Mouse (Mus musculus) kidney, embryonic 16.5 days (tissue): ENCODE measurements around the gene Sec23a. TPM values are rescaled to one million over a fixed set of nuclear protein-coding genes. Genes with fewer than 3 reads are reported as not detected.
"Not testable (repeated sequence)": the region's sequence is repeated elsewhere in the genome, so short reads cannot be mapped to it uniquely, and the experiment has no call there.

Experiments used
- ATAC-seq: fragments of 200-750 bp; cut with Nextera tagmentation; 2 replicates; pipeline ENCODE4 v1.8.0; 2017; ENCODE audit warnings: moderate TSS enrichment; ENCODE audit not compliant: low FRiP score, low TSS enrichment
- H3K27ac ChIP-seq: fragments of 300-500 bp; sonication (generic); 2 replicates; pipeline ENCODE4 v1.5.1; 2014; ENCODE audit warnings: low read length
- H3K27me3 ChIP-seq: fragments of 300-500 bp; sonication (generic); 2 replicates; pipeline ENCODE4 v1.6.1; 2014; ENCODE audit warnings: low read length, control low read depth, mixed read lengths; ENCODE audit not compliant: insufficient read depth
- H3K36me3 ChIP-seq: fragments of 300-500 bp; sonication (generic); 2 replicates; pipeline ENCODE4 v1.6.1; 2014; ENCODE audit warnings: low read length, control low read depth, mixed read lengths; ENCODE audit not compliant: insufficient read depth
- H3K4me1 ChIP-seq: fragments of 300-500 bp; sonication (generic); 2 replicates; pipeline ENCODE4 v1.6.1; 2014; ENCODE audit warnings: low read length, control low read depth, mixed read lengths; ENCODE audit not compliant: insufficient read depth
- H3K4me2 ChIP-seq: fragments of 300-500 bp; sonication (generic); replicated peaks from 2 replicates; pipeline ENCODE4 v1.6.1; 2014; ENCODE audit warnings: low read depth, low read length
- H3K4me3 ChIP-seq: fragments of 300-500 bp; sonication (generic); 2 replicates; pipeline ENCODE4 v1.5.1; 2014; ENCODE audit warnings: mild to moderate bottlenecking, low read length
- H3K9ac ChIP-seq: fragments of 300-500 bp; sonication (generic); replicated peaks from 2 replicates; pipeline ENCODE4 v1.6.1; 2014; ENCODE audit warnings: low read length
- H3K9me3 ChIP-seq: fragments of 300-500 bp; sonication (generic); 2 replicates; pipeline ENCODE4 v1.6.1; 2016; ENCODE audit warnings: low read length, control low read depth
- WGBS: fragments of 180-500 bp; shearing (Covaris S2); extraction: QIAGEN DNeasy Blood & Tissue Kit; methylation state at CpG from one replicate; pipeline ENCODE4 v1.1.7; 2014; 5-methylcytosine and 5-hydroxymethylcytosine counted together
- polyA plus RNA-seq: library from polyadenylated mRNA; unstranded; fragments of >200 nt; fragmentation: Nextera tagmentation; extraction: Ambion mirVana; gene quantifications from 2 replicates; pipeline ENCODE4 v1.2.1, GENCODE M21; 2015

Gene Sec23a
- polyA plus RNA-seq, 1 experiment from 2014 or later = 78.7 TPM

DNA sequence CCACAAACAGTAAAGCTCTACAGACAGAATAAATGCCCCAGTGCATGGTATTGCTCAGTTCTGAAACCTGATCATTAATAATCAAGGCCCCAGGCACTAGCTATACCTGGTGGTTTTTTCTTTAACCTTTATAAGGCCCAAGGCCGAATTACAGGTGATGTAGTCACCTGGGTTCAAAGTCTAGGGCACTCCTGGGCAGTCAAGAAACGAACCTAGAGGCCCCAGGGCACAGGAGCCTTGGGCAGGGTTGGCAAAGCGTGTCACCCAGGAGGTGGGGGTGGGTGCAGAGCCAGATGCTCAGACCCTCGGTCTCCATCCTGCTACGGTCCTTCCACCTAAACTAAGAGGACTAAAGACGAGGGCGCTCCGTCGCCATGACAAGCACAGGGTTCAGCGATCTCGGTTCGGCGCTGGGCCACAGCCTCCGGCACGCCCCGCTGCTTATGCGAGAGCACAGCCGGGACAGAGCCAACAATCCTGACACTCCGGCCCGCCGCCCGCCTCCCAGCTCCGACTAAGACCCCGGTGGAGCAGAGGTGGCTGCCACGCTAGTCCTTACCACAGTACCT is 458 bp downstream of the Sec23a start:
- under 1% methylated on average over 25 of the region's 25 CpGs for WGBS
- no peak for ATAC-seq
- Histone ChIP-seq H3K4me2 (peak overlapping the region; percentile 77), H3K27me3 (no peaks in the 10 kb centered on the region), H3K36me3 (peaks cover 5% of the 10 kb centered on the region), H3K27ac (peak overlapping the region; percentile 90), H3K9ac (peak overlapping the region; percentile 85), H3K4me3 (peak overlapping the region; percentile 76), H3K4me1 (peaks cover 33% of the 10 kb centered on the region), H3K9me3 (no peaks in the 10 kb centered on the region)

DNA sequence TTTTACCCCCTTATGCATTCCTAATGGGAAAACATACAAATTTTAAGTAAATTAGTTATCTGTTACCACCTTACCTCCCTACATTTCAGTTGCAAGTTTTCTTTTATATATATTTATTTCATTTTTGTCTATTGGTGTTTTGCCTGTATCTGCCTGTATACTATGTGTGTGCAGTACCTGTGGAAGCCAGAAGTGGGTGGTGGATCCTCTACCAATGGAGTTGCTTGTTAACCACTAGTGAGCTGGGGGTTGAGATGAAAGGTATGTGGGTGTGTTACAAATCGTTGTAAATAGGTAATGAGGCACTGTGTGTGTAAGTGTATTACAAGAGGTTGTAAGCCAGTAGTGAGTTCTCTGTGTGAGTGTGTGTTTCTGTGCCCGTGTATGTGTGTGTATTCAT is 1.3 kb downstream of the Sec23a start:
- no peaks in the 10 kb centered on the region for H3K9me3 ChIP-seq
- no peak for ATAC-seq
- no peak overlapping the region for H3K27ac ChIP-seq
- H3K9ac ChIP-seq = no peak overlapping the region
- no peaks in the 10 kb centered on the region for H3K27me3 ChIP-seq
- H3K4me1 ChIP-seq = peaks cover 33% of the 10 kb centered on the region
- 58% methylated on average over 2 of the region's 2 CpGs for WGBS
- H3K4me3 ChIP-seq = peak overlapping the region; percentile 76
- H3K36me3 ChIP-seq = peaks cover 11% of the 10 kb centered on the region
- H3K4me2 ChIP-seq = peak overlapping the region; percentile 77

DNA sequence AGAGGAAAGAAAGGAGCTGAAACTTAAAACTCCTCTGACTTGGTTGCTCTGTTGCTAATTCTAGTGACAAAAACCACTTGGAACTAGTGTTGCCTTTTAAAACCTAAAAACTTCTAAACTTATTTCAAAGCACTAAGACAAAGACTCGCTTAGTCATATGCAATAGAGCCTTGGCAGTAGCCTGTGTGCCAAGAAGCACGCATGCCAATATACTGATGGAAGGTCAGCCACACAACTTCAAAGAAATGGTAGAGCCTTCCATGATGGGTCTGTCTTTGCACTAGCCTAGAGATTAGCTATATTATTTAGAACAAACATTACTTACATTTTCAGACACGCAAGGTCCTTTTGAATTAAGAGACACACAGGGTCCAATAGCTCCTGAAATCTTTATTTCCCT is 26.1 kb downstream of the Sec23a start:
- no peak for ATAC-seq
- WGBS = 98% methylated on average over 3 of the region's 3 CpGs
- no peaks in the 10 kb centered on the region for H3K27me3 ChIP-seq
- no peak overlapping the region for H3K4me2 ChIP-seq
- H3K9me3 ChIP-seq = no peaks in the 10 kb centered on the region
- H3K4me3 ChIP-seq = no peak overlapping the region
- H3K4me1 ChIP-seq = no peaks in the 10 kb centered on the region
- H3K36me3 ChIP-seq = peaks cover 64% of the 10 kb centered on the region
- H3K9ac ChIP-seq = no peak overlapping the region
- no peak overlapping the region for H3K27ac ChIP-seq

DNA sequence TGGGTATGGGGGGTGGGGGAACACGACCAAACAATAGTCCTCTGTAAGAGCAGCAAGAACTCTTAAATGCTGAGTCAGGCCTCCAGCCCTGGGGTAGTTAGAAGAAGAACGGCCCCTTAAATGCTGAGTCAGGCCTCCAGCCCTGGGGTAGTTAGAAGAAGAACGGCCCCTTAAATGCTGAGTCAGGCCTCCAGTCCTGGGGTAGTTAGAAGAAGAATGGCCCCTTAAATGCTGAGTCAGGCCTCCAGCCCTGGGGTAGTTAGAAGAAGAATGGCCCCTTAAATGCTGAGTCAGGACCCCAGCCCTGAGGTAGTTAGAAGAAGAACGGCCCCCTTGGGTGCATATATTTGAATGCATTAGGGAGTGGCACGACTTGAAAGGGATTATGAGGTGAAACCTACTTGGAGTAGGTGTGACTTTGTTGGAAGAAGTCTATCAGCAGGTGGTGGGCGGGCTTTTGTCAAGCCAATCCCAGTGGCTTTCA is 30.6 kb downstream of the Sec23a start:
- not testable (repeated sequence) for H3K4me3 ChIP-seq, H3K4me1 ChIP-seq, H3K9me3 ChIP-seq, H3K9ac ChIP-seq, H3K27me3 ChIP-seq, H3K4me2 ChIP-seq, H3K27ac ChIP-seq, ATAC-seq
- 75% methylated on average over 6 of the region's 6 CpGs for WGBS
- peaks cover 65% of the 10 kb centered on the region for H3K36me3 ChIP-seq

DNA sequence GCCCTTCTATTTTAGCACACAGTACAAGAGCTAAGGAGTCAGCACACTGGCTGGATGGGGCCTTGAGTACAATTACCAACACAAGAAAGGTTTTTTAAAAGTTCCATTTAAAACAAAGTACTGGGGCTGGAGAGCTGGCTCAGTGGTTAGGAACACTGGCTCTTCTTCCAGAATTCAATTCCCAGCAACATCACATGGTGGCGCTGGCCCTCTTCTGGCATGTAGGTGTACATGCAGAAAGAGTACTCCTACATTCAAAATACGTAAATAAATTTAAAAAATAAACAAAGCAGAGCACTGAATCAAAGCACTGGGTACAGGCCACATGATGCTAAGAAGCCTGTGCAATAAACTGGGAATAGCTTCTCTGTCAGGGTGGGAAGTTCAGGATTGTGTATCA is 34.9 kb downstream of the Sec23a start:
- Histone ChIP-seq H3K4me2 (no peak overlapping the region), H3K4me3 (no peak overlapping the region), H3K27me3 (no peaks in the 10 kb centered on the region), H3K36me3 (peaks cover 56% of the 10 kb centered on the region), H3K4me1 (no peaks in the 10 kb centered on the region), H3K27ac (no peak overlapping the region), H3K9ac (no peak overlapping the region), H3K9me3 (no peaks in the 10 kb centered on the region)
- no peak for ATAC-seq
- 84% methylated on average over 2 of the region's 2 CpGs for WGBS

DNA sequence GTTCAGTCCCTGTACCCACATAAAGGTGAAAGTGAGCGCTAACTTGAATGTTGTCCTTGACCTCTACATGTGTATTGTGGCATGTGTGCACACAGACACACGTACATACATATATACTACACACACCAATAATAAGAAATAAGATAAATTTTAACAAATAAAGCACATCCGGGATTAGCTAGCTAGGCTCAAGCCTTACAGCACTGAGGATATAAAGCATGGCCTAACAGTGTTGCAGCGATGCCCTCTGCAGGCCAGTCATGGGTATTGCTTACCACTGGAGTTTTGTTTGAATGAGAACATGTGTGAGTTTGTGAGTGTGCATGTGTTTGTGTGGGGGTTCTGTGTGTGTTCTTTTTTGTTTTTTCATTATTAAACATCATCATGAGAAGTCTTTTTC is 47.2 kb downstream of the Sec23a start:
- Histone ChIP-seq H3K4me3 (no peak overlapping the region), H3K36me3 (peaks cover 53% of the 10 kb centered on the region), H3K27me3 (no peaks in the 10 kb centered on the region), H3K9ac (no peak overlapping the region), H3K27ac (no peak overlapping the region), H3K4me2 (no peak overlapping the region), H3K9me3 (no peaks in the 10 kb centered on the region), H3K4me1 (no peaks in the 10 kb centered on the region)
- 70% methylated on average over 4 of the region's 4 CpGs for WGBS
- ATAC-seq = peak; percentile 42; the same call in 1 of the 2 replicates

DNA sequence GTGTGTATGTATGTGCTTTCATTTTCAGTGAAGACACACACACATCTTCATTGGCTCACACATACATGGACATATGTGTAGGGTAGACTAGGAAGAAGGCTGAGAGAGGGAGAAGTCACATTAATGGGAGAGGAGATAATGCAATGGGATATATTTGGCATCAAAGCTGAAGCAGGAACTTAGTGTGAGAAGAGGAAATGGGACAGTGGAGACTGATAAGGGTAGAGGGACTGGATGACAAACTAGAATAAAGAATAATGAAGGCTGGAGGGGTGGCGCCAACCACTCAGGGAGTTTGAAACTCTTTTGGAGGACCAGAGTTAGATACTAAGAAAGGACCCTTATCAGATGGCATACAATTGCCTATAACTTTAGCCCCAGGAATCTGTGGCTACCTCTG is 51.0 kb downstream of the Sec23a start:
- Histone ChIP-seq H3K27me3 (no peaks in the 10 kb centered on the region), H3K9me3 (no peaks in the 10 kb centered on the region), H3K4me1 (no peaks in the 10 kb centered on the region), H3K4me2 (no peak overlapping the region), H3K27ac (no peak overlapping the region), H3K36me3 (peaks cover 37% of the 10 kb centered on the region), H3K4me3 (no peak overlapping the region), H3K9ac (no peak overlapping the region)
- WGBS = 100% methylated on average over 1 of the region's 1 CpGs
- no peak for ATAC-seq

DNA sequence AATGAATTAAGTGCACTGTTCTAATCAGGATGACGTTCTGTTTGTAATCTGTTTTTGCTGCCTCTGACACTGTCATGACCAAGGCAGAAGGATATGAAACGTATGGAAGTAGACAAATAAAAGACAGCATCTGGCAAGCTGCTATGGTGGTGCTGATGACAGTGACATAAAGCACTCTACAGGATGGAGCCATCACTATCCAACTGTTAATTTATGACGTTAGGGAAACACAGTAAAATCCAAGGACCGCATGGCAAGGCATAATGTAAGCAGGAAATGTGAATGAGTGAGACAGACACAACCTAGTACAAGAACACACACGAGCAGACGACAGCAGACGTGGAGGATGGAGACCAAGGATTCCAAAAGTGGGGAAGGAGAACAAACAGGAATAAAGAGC is 55.2 kb downstream of the Sec23a start:
- 46% methylated on average over 7 of the region's 7 CpGs for WGBS
- Histone ChIP-seq H3K4me3 (no peak overlapping the region), H3K4me2 (no peak overlapping the region), H3K9me3 (no peaks in the 10 kb centered on the region), H3K36me3 (peaks cover 14% of the 10 kb centered on the region), H3K27ac (no peak overlapping the region), H3K27me3 (no peaks in the 10 kb centered on the region), H3K9ac (no peak overlapping the region), H3K4me1 (no peaks in the 10 kb centered on the region)
- peak; percentile 63 for ATAC-seq

DNA sequence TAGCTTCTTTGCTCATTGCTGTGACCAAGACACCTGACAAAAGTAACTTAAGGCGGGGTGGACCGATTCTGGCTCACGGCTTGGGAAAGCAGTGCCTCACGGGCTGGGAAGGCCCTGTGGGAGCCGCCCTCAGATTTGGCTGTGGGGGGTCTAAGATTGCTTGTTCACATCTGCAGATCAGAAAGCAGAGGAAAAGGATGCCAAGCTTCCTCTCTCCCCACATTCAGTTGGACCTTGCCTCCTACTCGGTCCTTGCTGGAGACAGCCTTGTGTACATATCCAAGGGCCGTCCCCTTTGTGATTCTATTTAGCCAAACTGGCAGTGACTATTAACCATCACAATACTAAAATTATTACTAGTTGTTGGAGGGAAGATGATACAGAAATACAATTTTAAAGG is 55.7 kb downstream of the Sec23a start:
- Histone ChIP-seq H3K27ac (no peak overlapping the region), H3K27me3 (no peaks in the 10 kb centered on the region), H3K36me3 (peaks cover 14% of the 10 kb centered on the region), H3K9ac (no peak overlapping the region), H3K4me2 (no peak overlapping the region), H3K9me3 (no peaks in the 10 kb centered on the region), H3K4me3 (no peak overlapping the region), H3K4me1 (no peaks in the 10 kb centered on the region)
- WGBS = 72% methylated on average over 7 of the region's 7 CpGs
- no peak for ATAC-seq

DNA sequence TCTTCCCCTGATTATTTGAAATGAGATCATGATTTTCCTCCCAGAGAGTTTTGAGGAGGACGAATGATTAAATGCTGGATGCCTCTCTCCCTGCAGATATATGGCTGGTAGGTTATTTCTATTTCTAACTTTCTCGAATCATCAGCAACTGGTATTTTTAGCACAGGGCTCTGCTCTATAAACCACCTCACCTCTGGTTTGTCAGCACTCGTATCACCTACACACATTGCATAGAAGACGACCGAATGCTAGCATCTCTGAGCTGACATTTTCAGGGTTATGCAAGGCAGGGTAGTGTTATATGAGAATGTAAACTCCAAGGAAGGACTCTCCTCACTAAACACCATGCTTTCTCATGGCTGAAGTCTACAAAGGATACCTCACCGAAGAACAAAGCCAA is 63.9 kb downstream of the Sec23a start:
- 82% methylated on average over 6 of the region's 6 CpGs for WGBS
- Histone ChIP-seq H3K9me3 (no peaks in the 10 kb centered on the region), H3K4me3 (no peak overlapping the region), H3K4me1 (no peaks in the 10 kb centered on the region), H3K36me3 (no peaks in the 10 kb centered on the region), H3K4me2 (no peak overlapping the region), H3K9ac (no peak overlapping the region), H3K27ac (no peak overlapping the region), H3K27me3 (no peaks in the 10 kb centered on the region)
- no peak for ATAC-seq
